15 mouse cellular contexts compared by ENCODE assay signal in genomic region chr4:105909272-105909671, GRCm38 (mm10).
"Had no signal": no experiment of that assay in that cellular context is flagged by ENCODE, and none has a peak within 500 bp of the region (broad histone marks: within the 10 kb centered on the region; RNA-seq: fewer than 3 reads in every experiment).

No protein-coding gene starts in this region.

- H3K9me3 ChIP-seq: limb, embryonic 15.5 days; liver, embryonic 12.5 days; neural tube, embryonic 13.5 days; stomach, embryonic 15.5 days had no signal

- H3K4me2 ChIP-seq: limb, embryonic 15.5 days; liver, embryonic 12.5 days; midbrain, embryonic 11.5 days; neural tube, embryonic 13.5 days; stomach, embryonic 15.5 days had no signal

- H3K4me1 ChIP-seq: liver, embryonic 12.5 days; neural tube, embryonic 13.5 days had no signal

- H3K27me3 ChIP-seq: limb, embryonic 15.5 days; liver, embryonic 12.5 days; neural tube, embryonic 13.5 days; stomach, embryonic 15.5 days had no signal

- ATAC-seq: intestine, postnatal 0 days; liver, embryonic 12.5 days; midbrain, embryonic 16.5 days had no signal

- H3K36me3 ChIP-seq: limb, embryonic 15.5 days; liver, embryonic 12.5 days; neural tube, embryonic 13.5 days; stomach, embryonic 15.5 days had no signal

- DNase-seq: kidney, adult 9 months; kidney, postnatal 4 days; left cerebral cortex, postnatal 4 days; right cerebral cortex, postnatal 14 days; thymus, postnatal 36 days had no signal

- H3K4me3 ChIP-seq: layer of hippocampus, adult 2 months; limb, embryonic 15.5 days; liver, embryonic 12.5 days; megakaryocyte, embryonic 14.5 days; neural tube, embryonic 13.5 days; stomach, embryonic 15.5 days had no signal

- H3K27ac ChIP-seq: kidney, postnatal 0 days; layer of hippocampus, adult 2 months; limb, embryonic 15.5 days; liver, embryonic 12.5 days; neural tube, embryonic 13.5 days; stomach, embryonic 15.5 days had no signal

- H3K9ac ChIP-seq: limb, embryonic 15.5 days; liver, embryonic 12.5 days; neural tube, embryonic 13.5 days; stomach, embryonic 15.5 days had no signal
